Mouse (Mus musculus): ENCODE results near the gene Cntn4. TPM values are rescaled to one million over a fixed set of nuclear protein-coding genes. Genes with fewer than 3 reads are reported as not detected.

Cntn4 gene
- 0.10 and 0.15 TPM in 2 replicates for polyA plus RNA-seq (2012; rRNA removed)

- H3K27me3 ChIP-seq (ENCODE audit: control insufficient read depth, insufficient read depth, low read length), result no peaks in the 10 kb centered on the region
These were observed at the start of gene Cntn4 for GRCm38 (mm10) chr6:105677149-105678031. Cntn4 (plus strand) TSS chr6:105677660.

GRCm38 (mm10) chr6:105674276-105674675, 3.2 kb upstream of the Cntn4 start:
- H3K27ac ChIP-seq (ENCODE audit: control insufficient read depth, insufficient read depth, low read depth, low read length), result no peak overlapping the region
- TF ChIP-seq CTCF (IDR thresholded peaks at IDR 0.05; ENCODE audit: control insufficient read depth, insufficient read depth, insufficient replicate concordance, low read depth, low read length), result no peak
- no peak for TF ChIP-seq POLR2A (IDR thresholded peaks at IDR 0.05; ENCODE audit: control insufficient read depth, low read depth, low read length)
- H3K4me3 ChIP-seq (ENCODE audit: control insufficient read depth, low read depth, low read length), result no peak overlapping the region
- H3K36me3 ChIP-seq (ENCODE audit: control insufficient read depth, insufficient read depth, low read length), result no peaks in the 10 kb centered on the region
- no peaks in the 10 kb centered on the region for H3K27me3 ChIP-seq (ENCODE audit: control insufficient read depth, insufficient read depth, low read length)
- H3K4me1 ChIP-seq (ENCODE audit: control insufficient read depth, insufficient read depth, low read length), result peaks cover 5% of the 10 kb centered on the region

More at GRCm38 (mm10) chr6:105677149-105678031, at the start of gene Cntn4:
- peak within 1 kb of the TSS; percentile 7; the same call in 1 of the 2 replicates for H3K4me3 ChIP-seq (ENCODE audit: control insufficient read depth, low read depth, low read length)
- H3K36me3 ChIP-seq (ENCODE audit: control insufficient read depth, insufficient read depth, low read length), result no peaks in the 10 kb centered on the region
- H3K27ac ChIP-seq (ENCODE audit: control insufficient read depth, insufficient read depth, low read depth, low read length), result no peak within 1 kb of the TSS
- peaks cover 5% of the 10 kb centered on the region for H3K4me1 ChIP-seq (ENCODE audit: control insufficient read depth, insufficient read depth, low read length)
- no peak for TF ChIP-seq POLR2A (IDR thresholded peaks at IDR 0.05; ENCODE audit: control insufficient read depth, low read depth, low read length)
- no peak for TF ChIP-seq CTCF (IDR thresholded peaks at IDR 0.05; ENCODE audit: control insufficient read depth, insufficient read depth, insufficient replicate concordance, low read depth, low read length)

- H3K36me3 ChIP-seq (ENCODE audit: control insufficient read depth, insufficient read depth, low read length), result no peaks in the 10 kb centered on the region
- H3K4me3 ChIP-seq (ENCODE audit: control insufficient read depth, low read depth, low read length), result no peak overlapping the region
- no peaks in the 10 kb centered on the region for H3K27me3 ChIP-seq (ENCODE audit: control insufficient read depth, insufficient read depth, low read length)
- peaks cover 5% of the 10 kb centered on the region for H3K4me1 ChIP-seq (ENCODE audit: control insufficient read depth, insufficient read depth, low read length)
- no peak overlapping the region for H3K27ac ChIP-seq (ENCODE audit: control insufficient read depth, insufficient read depth, low read depth, low read length)
- TF ChIP-seq POLR2A (IDR thresholded peaks at IDR 0.05; ENCODE audit: control insufficient read depth, low read depth, low read length) (no peak), CTCF (IDR thresholded peaks at IDR 0.05; ENCODE audit: control insufficient read depth, insufficient read depth, insufficient replicate concordance, low read depth, low read length) (no peak)
These were observed 2.4 kb upstream of the Cntn4 start for GRCm38 (mm10) chr6:105675099-105675498.

GRCm38 (mm10) chr6:105676637-105677036, 823 bp upstream of the Cntn4 start:
- no peak overlapping the region for H3K27ac ChIP-seq (ENCODE audit: control insufficient read depth, insufficient read depth, low read depth, low read length)
- TF ChIP-seq POLR2A (IDR thresholded peaks at IDR 0.05; ENCODE audit: control insufficient read depth, low read depth, low read length), result no peak
- no peak for TF ChIP-seq CTCF (IDR thresholded peaks at IDR 0.05; ENCODE audit: control insufficient read depth, insufficient read depth, insufficient replicate concordance, low read depth, low read length)
- H3K4me3 ChIP-seq (ENCODE audit: control insufficient read depth, low read depth, low read length), result no peak overlapping the region
- H3K27me3 ChIP-seq (ENCODE audit: control insufficient read depth, insufficient read depth, low read length), result no peaks in the 10 kb centered on the region
- H3K4me1 ChIP-seq (ENCODE audit: control insufficient read depth, insufficient read depth, low read length), result peaks cover 5% of the 10 kb centered on the region
- no peaks in the 10 kb centered on the region for H3K36me3 ChIP-seq (ENCODE audit: control insufficient read depth, insufficient read depth, low read length)

- H3K36me3 ChIP-seq (ENCODE audit: control insufficient read depth, insufficient read depth, low read length), result no peaks in the 10 kb centered on the region
- TF ChIP-seq CTCF (IDR thresholded peaks at IDR 0.05; ENCODE audit: control insufficient read depth, insufficient read depth, insufficient replicate concordance, low read depth, low read length) (no peak), POLR2A (IDR thresholded peaks at IDR 0.05; ENCODE audit: control insufficient read depth, low read depth, low read length) (no peak)
- no peaks in the 10 kb centered on the region for H3K27me3 ChIP-seq (ENCODE audit: control insufficient read depth, insufficient read depth, low read length)
- H3K4me3 ChIP-seq (ENCODE audit: control insufficient read depth, low read depth, low read length), result no peak overlapping the region
- H3K4me1 ChIP-seq (ENCODE audit: control insufficient read depth, insufficient read depth, low read length), result peaks cover 5% of the 10 kb centered on the region
- no peak overlapping the region for H3K27ac ChIP-seq (ENCODE audit: control insufficient read depth, insufficient read depth, low read depth, low read length)
These were observed 1.3 kb downstream of the Cntn4 start for GRCm38 (mm10) chr6:105678778-105679177.

GRCm38 (mm10) chr6:105681496-105681895, 4.0 kb downstream of the Cntn4 start:
- no peak overlapping the region for H3K4me3 ChIP-seq (ENCODE audit: control insufficient read depth, low read depth, low read length)
- H3K27me3 ChIP-seq (ENCODE audit: control insufficient read depth, insufficient read depth, low read length), result no peaks in the 10 kb centered on the region
- TF ChIP-seq POLR2A (IDR thresholded peaks at IDR 0.05; ENCODE audit: control insufficient read depth, low read depth, low read length), result no peak
- no peak for TF ChIP-seq CTCF (IDR thresholded peaks at IDR 0.05; ENCODE audit: control insufficient read depth, insufficient read depth, insufficient replicate concordance, low read depth, low read length)
- H3K27ac ChIP-seq (ENCODE audit: control insufficient read depth, insufficient read depth, low read depth, low read length), result no peak overlapping the region
- H3K4me1 ChIP-seq (ENCODE audit: control insufficient read depth, insufficient read depth, low read length), result peaks cover 5% of the 10 kb centered on the region
- H3K36me3 ChIP-seq (ENCODE audit: control insufficient read depth, insufficient read depth, low read length), result no peaks in the 10 kb centered on the region

- Histone ChIP-seq H3K36me3 (ENCODE audit: control insufficient read depth, insufficient read depth, low read length) (no peaks in the 10 kb centered on the region), H3K27me3 (ENCODE audit: control insufficient read depth, insufficient read depth, low read length) (no peaks in the 10 kb centered on the region), H3K4me1 (ENCODE audit: control insufficient read depth, insufficient read depth, low read length) (no peaks in the 10 kb centered on the region), H3K27ac (ENCODE audit: control insufficient read depth, insufficient read depth, low read depth, low read length) (no peak overlapping the region), H3K4me3 (ENCODE audit: control insufficient read depth, low read depth, low read length) (no peak overlapping the region)
- TF ChIP-seq CTCF (IDR thresholded peaks at IDR 0.05; ENCODE audit: control insufficient read depth, insufficient read depth, insufficient replicate concordance, low read depth, low read length) (no peak), POLR2A (IDR thresholded peaks at IDR 0.05; ENCODE audit: control insufficient read depth, low read depth, low read length) (no peak)
These were observed 5.8 kb downstream of the Cntn4 start for GRCm38 (mm10) chr6:105683251-105683650.
